Mouse (Mus musculus): Measurements from ENCODE around the gene Six6. TPM values are rescaled to one million over a fixed set of nuclear protein-coding genes. Genes with fewer than 3 reads are reported as not detected.

Gene Six6
- polyA plus RNA-seq, 1 experiment from 2014 or later = not detected

GRCm38 (mm10) chr12:72943574-72944110 is 4.0 kb downstream of the Six6 start:
- peaks cover 4% of the 10 kb centered on the region; the same call in 1 of the 2 replicates for H3K4me1 ChIP-seq
- H3K4me2 ChIP-seq = no peak overlapping the region
- no peaks in the 10 kb centered on the region for H3K9me3 ChIP-seq (replicated peaks)
- no peak overlapping the region for H3K9ac ChIP-seq
- 10% methylated on average over 2 of the region's 2 CpGs for WGBS (ENCODE audit: insufficient replicate concordance)
- no peaks in the 10 kb centered on the region for H3K36me3 ChIP-seq
- peaks cover 98% of the 10 kb centered on the region for H3K27me3 ChIP-seq (replicated peaks)
- no peak overlapping the region for H3K27ac ChIP-seq
- no peak for ATAC-seq
- no peak overlapping the region for H3K4me3 ChIP-seq

GRCm38 (mm10) chr12:72944411-72945225 is 4.9 kb downstream of the Six6 start:
- H3K4me3 ChIP-seq = peak overlapping the region; percentile 39
- no peak overlapping the region for H3K9ac ChIP-seq
- H3K27ac ChIP-seq = no peak overlapping the region
- 2% methylated on average over 24 of the region's 24 CpGs for WGBS (ENCODE audit: insufficient replicate concordance)
- peaks cover 96% of the 10 kb centered on the region for H3K27me3 ChIP-seq (replicated peaks)
- no peak for ATAC-seq
- no peaks in the 10 kb centered on the region for H3K36me3 ChIP-seq
- H3K9me3 ChIP-seq (replicated peaks) = no peaks in the 10 kb centered on the region
- H3K4me1 ChIP-seq = peaks cover 4% of the 10 kb centered on the region; the same call in 1 of the 2 replicates
- peak overlapping the region; percentile 62 for H3K4me2 ChIP-seq

- Histone ChIP-seq H3K4me3 (peak overlapping the region; percentile 39), H3K4me1 (no peaks in the 10 kb centered on the region; the same call in 1 of the 2 replicates), H3K4me2 (peak overlapping the region; percentile 62), H3K36me3 (no peaks in the 10 kb centered on the region), H3K27me3 (replicated peaks) (peaks cover 96% of the 10 kb centered on the region), H3K9me3 (replicated peaks) (no peaks in the 10 kb centered on the region), H3K9ac (no peak overlapping the region), H3K27ac (no peak overlapping the region)
- 1% methylated on average over 63 of the region's 89 CpGs for WGBS (ENCODE audit: insufficient replicate concordance)
- ATAC-seq = no peak
Observed at GRCm38 (mm10) chr12:72945301-72946063, 5.8 kb downstream of the Six6 start.

GRCm38 (mm10) chr12:72946064-72946395 is 6.3 kb downstream of the Six6 start:
- peak overlapping the region; percentile 39; the same call in 1 of the 2 replicates for H3K4me3 ChIP-seq
- 9% methylated on average over 8 of the region's 8 CpGs for WGBS (ENCODE audit: insufficient replicate concordance)
- H3K4me2 ChIP-seq = peak overlapping the region; percentile 62

GRCm38 (mm10) chr12:72946805-72947204 is 7.1 kb downstream of the Six6 start:
- Histone ChIP-seq H3K4me1 (no peaks in the 10 kb centered on the region; the same call in 1 of the 2 replicates), H3K9me3 (replicated peaks) (no peaks in the 10 kb centered on the region), H3K9ac (no peak overlapping the region), H3K4me2 (no peak overlapping the region), H3K27me3 (replicated peaks) (peaks cover 83% of the 10 kb centered on the region), H3K27ac (no peak overlapping the region), H3K36me3 (no peaks in the 10 kb centered on the region), H3K4me3 (no peak overlapping the region)
- ATAC-seq = no peak

More at GRCm38 (mm10) chr12:72946064-72946395, 6.3 kb downstream of the Six6 start:
- H3K36me3 ChIP-seq = no peaks in the 10 kb centered on the region
- no peaks in the 10 kb centered on the region; the same call in 1 of the 2 replicates for H3K4me1 ChIP-seq
- no peak for ATAC-seq
- H3K27ac ChIP-seq = no peak overlapping the region
- H3K9ac ChIP-seq = no peak overlapping the region
- peaks cover 91% of the 10 kb centered on the region for H3K27me3 ChIP-seq (replicated peaks)
- no peaks in the 10 kb centered on the region for H3K9me3 ChIP-seq (replicated peaks)

GRCm38 (mm10) chr12:72947335-72947734 is 7.6 kb downstream of the Six6 start:
- no peak for ATAC-seq
- Histone ChIP-seq H3K27ac (no peak overlapping the region), H3K9me3 (replicated peaks) (no peaks in the 10 kb centered on the region), H3K4me2 (no peak overlapping the region), H3K36me3 (no peaks in the 10 kb centered on the region), H3K4me1 (no peaks in the 10 kb centered on the region; the same call in 1 of the 2 replicates), H3K4me3 (no peak overlapping the region), H3K27me3 (replicated peaks) (peaks cover 81% of the 10 kb centered on the region), H3K9ac (no peak overlapping the region)
- 22% methylated on average over 2 of the region's 2 CpGs for WGBS (ENCODE audit: insufficient replicate concordance)

GRCm38 (mm10) chr12:72953089-72953488 is 13.4 kb downstream of the Six6 start:
- Histone ChIP-seq H3K4me1 (no peaks in the 10 kb centered on the region), H3K9ac (no peak overlapping the region), H3K36me3 (no peaks in the 10 kb centered on the region), H3K4me3 (no peak overlapping the region), H3K9me3 (replicated peaks) (no peaks in the 10 kb centered on the region), H3K4me2 (no peak overlapping the region), H3K27me3 (replicated peaks) (peaks cover 41% of the 10 kb centered on the region), H3K27ac (no peak overlapping the region)
- 62% methylated on average over 5 of the region's 5 CpGs for WGBS (ENCODE audit: insufficient replicate concordance)
- no peak for ATAC-seq

GRCm38 (mm10) chr12:72953858-72954257 is 14.2 kb downstream of the Six6 start:
- H3K27ac ChIP-seq = no peak overlapping the region
- H3K9ac ChIP-seq = no peak overlapping the region
- WGBS (ENCODE audit: insufficient replicate concordance) = 77% methylated on average over 5 of the region's 5 CpGs
- no peaks in the 10 kb centered on the region for H3K36me3 ChIP-seq
- no peak for ATAC-seq
- no peaks in the 10 kb centered on the region for H3K4me1 ChIP-seq
- no peak overlapping the region for H3K4me2 ChIP-seq
- H3K9me3 ChIP-seq (replicated peaks) = no peaks in the 10 kb centered on the region
- peaks cover 38% of the 10 kb centered on the region for H3K27me3 ChIP-seq (replicated peaks)
- H3K4me3 ChIP-seq = no peak overlapping the region

- Histone ChIP-seq H3K27me3 (replicated peaks) (peaks cover 27% of the 10 kb centered on the region), H3K27ac (no peak overlapping the region), H3K9me3 (replicated peaks) (no peaks in the 10 kb centered on the region), H3K4me2 (no peak overlapping the region), H3K36me3 (no peaks in the 10 kb centered on the region), H3K4me1 (no peaks in the 10 kb centered on the region), H3K4me3 (no peak overlapping the region), H3K9ac (no peak overlapping the region)
- 35% methylated on average over 4 of the region's 4 CpGs for WGBS (ENCODE audit: insufficient replicate concordance)
- no peak for ATAC-seq
Observed at GRCm38 (mm10) chr12:72954906-72955305, 15.2 kb downstream of the Six6 start.

- Histone ChIP-seq H3K4me1 (no peaks in the 10 kb centered on the region), H3K4me2 (no peak overlapping the region), H3K36me3 (no peaks in the 10 kb centered on the region), H3K27ac (no peak overlapping the region), H3K27me3 (replicated peaks) (peaks cover 17% of the 10 kb centered on the region), H3K4me3 (no peak overlapping the region), H3K9ac (no peak overlapping the region), H3K9me3 (replicated peaks) (no peaks in the 10 kb centered on the region)
- WGBS (ENCODE audit: insufficient replicate concordance) = 55% methylated on average over 6 of the region's 6 CpGs
- ATAC-seq = no peak
Observed at GRCm38 (mm10) chr12:72957829-72958424, 18.2 kb downstream of the Six6 start.

GRCm38 (mm10) chr12:72958446-72958845 is 18.8 kb downstream of the Six6 start:
- H3K4me1 ChIP-seq = no peaks in the 10 kb centered on the region
- ATAC-seq = no peak
- H3K9ac ChIP-seq = no peak overlapping the region
- peaks cover 13% of the 10 kb centered on the region for H3K27me3 ChIP-seq (replicated peaks)
- no peak overlapping the region for H3K4me2 ChIP-seq
- no peak overlapping the region for H3K27ac ChIP-seq
- H3K36me3 ChIP-seq = no peaks in the 10 kb centered on the region
- H3K9me3 ChIP-seq (replicated peaks) = no peaks in the 10 kb centered on the region
- H3K4me3 ChIP-seq = no peak overlapping the region
- 74% methylated on average over 3 of the region's 3 CpGs for WGBS (ENCODE audit: insufficient replicate concordance)

- Histone ChIP-seq H3K9me3 (replicated peaks) (no peaks in the 10 kb centered on the region), H3K27me3 (replicated peaks) (no peaks in the 10 kb centered on the region; the same call in 1 of the 2 replicates), H3K27ac (no peak overlapping the region), H3K4me3 (no peak overlapping the region), H3K4me2 (no peak overlapping the region), H3K4me1 (no peaks in the 10 kb centered on the region), H3K9ac (no peak overlapping the region), H3K36me3 (no peaks in the 10 kb centered on the region)
- WGBS (ENCODE audit: insufficient replicate concordance) = 50% methylated on average over 6 of the region's 6 CpGs
- no peak for ATAC-seq
Observed at GRCm38 (mm10) chr12:72962761-72963160, 23.1 kb downstream of the Six6 start.

Data from liver, embryonic 12.5 days (tissue).